Mouse (Mus musculus): ENCODE data around the gene Ssna1. TPM values are rescaled to one million over a fixed set of nuclear protein-coding genes. Genes with fewer than 3 reads are reported as not detected.

Gene Ssna1
- polyA plus RNA-seq, 1 experiment from 2014 or later: 228 TPM

DNA sequence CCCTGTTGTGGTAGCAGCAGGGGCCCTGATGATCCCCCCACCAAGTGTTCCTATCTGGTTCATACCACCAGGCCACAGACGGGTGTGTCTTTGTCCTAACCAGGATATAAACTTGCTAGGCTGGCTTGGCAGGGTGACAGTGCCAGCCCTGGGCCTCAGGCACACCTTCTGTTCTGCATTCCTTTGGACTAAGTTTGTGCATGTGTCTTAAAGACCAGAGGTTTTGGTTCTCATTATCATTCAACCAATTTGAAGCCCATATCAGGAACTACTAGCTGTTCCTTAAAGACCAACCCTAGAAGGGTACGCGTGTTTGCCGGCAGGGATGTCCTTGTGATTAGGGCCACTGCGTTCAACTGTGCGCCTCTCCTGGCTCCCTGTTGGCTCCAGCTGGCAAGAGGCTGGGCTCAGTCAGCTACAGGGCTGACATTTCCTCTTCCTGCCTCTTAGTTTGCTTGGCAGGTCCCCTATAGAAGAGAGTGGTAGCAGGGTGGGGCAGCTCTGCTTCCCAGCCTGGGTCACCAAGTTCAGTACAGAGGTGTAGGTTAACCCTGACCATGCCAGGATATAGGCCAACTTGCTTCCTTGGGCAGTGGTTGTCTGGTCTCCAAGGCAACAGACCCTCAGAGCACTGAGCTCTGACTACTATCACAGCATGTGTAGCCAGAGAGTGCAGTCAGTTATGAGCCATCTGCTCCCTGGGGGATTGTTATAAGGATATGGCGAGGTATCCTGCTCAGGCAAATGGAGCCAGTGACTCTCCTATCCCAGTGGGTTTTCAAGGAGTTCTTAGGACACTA, 14.8 kb upstream of the Ssna1 start:
- Histone ChIP-seq H3K4me1 (peaks cover 23% of the 10 kb centered on the region), H3K36me3 (replicated peaks) (peaks cover 47% of the 10 kb centered on the region), H3K4me3 (no peak overlapping the region), H3K27ac (replicated peaks) (no peak overlapping the region), H3K9me3 (no peaks in the 10 kb centered on the region), H3K27me3 (replicated peaks; ENCODE audit: low read depth, poor library complexity, severe bottlenecking) (peaks cover 58% of the 10 kb centered on the region)
- WGBS: 58% methylated on average over 7 of the region's 7 CpGs
- DNase-seq (ENCODE audit: low spot score): no peak

- H3K36me3 ChIP-seq (replicated peaks): peaks cover 53% of the 10 kb centered on the region
- DNase-seq (ENCODE audit: low spot score): no peak
- no peak overlapping the region for H3K4me3 ChIP-seq
- H3K9me3 ChIP-seq: no peaks in the 10 kb centered on the region
- H3K27me3 ChIP-seq (replicated peaks; ENCODE audit: low read depth, poor library complexity, severe bottlenecking): peaks cover 51% of the 10 kb centered on the region
- peaks cover 17% of the 10 kb centered on the region for H3K4me1 ChIP-seq
- H3K27ac ChIP-seq (replicated peaks): no peak overlapping the region
- 73% methylated on average over 1 of the region's 1 CpGs for WGBS
Measured at GRCm38 (mm10) chr2:25286314-25286713, 14.1 kb upstream of the Ssna1 start.

DNA sequence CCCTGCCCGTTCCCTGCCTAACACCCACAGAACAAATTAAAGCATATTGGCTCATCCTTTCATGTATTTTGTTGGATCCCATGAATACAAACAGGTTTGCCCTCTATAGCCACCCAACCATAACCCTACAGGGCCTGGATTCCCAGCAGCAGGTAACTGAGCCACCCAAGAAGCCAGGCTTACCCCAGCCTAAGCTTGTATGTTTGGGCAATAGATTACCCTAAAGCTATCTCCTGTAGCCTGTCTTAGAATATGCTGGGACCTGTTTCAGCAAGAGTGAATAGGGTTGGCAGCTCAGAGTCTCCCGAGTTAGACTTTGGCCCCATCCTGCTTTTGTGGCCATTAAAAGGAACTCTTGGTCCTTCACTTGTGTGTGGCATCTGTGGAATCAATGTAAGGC, 13.3 kb upstream of the Ssna1 start:
- DNase-seq (ENCODE audit: low spot score): no peak
- Histone ChIP-seq H3K4me1 (peaks cover 10% of the 10 kb centered on the region), H3K27me3 (replicated peaks; ENCODE audit: low read depth, poor library complexity, severe bottlenecking) (peaks cover 43% of the 10 kb centered on the region), H3K4me3 (no peak overlapping the region), H3K9me3 (no peaks in the 10 kb centered on the region), H3K36me3 (replicated peaks) (peaks cover 61% of the 10 kb centered on the region), H3K27ac (replicated peaks) (no peak overlapping the region)
- 88% methylated on average over 2 of the region's 2 CpGs for WGBS

- no peak overlapping the region for H3K27ac ChIP-seq (replicated peaks)
- WGBS: 64% methylated on average over 13 of the region's 13 CpGs
- no peaks in the 10 kb centered on the region for H3K4me1 ChIP-seq
- no peaks in the 10 kb centered on the region for H3K9me3 ChIP-seq
- DNase-seq (ENCODE audit: low spot score): peak; percentile 81
- peaks cover 99% of the 10 kb centered on the region for H3K36me3 ChIP-seq (replicated peaks)
- no peak overlapping the region for H3K4me3 ChIP-seq
- H3K27me3 ChIP-seq (replicated peaks; ENCODE audit: low read depth, poor library complexity, severe bottlenecking): no peaks in the 10 kb centered on the region
Measured at GRCm38 (mm10) chr2:25278928-25279882, 7.0 kb upstream of the Ssna1 start.

GRCm38 (mm10) chr2:25273010-25273409, 772 bp upstream of the Ssna1 start:
- Histone ChIP-seq H3K4me1 (peaks cover 26% of the 10 kb centered on the region), H3K4me3 (peak overlapping the region; percentile 98), H3K9me3 (no peaks in the 10 kb centered on the region), H3K27me3 (replicated peaks; ENCODE audit: low read depth, poor library complexity, severe bottlenecking) (no peaks in the 10 kb centered on the region), H3K27ac (replicated peaks) (peak overlapping the region; percentile 88), H3K36me3 (replicated peaks) (peaks cover 82% of the 10 kb centered on the region)
- 41% methylated on average over 16 of the region's 16 CpGs for WGBS
- no peak for DNase-seq (ENCODE audit: low spot score)

DNA sequence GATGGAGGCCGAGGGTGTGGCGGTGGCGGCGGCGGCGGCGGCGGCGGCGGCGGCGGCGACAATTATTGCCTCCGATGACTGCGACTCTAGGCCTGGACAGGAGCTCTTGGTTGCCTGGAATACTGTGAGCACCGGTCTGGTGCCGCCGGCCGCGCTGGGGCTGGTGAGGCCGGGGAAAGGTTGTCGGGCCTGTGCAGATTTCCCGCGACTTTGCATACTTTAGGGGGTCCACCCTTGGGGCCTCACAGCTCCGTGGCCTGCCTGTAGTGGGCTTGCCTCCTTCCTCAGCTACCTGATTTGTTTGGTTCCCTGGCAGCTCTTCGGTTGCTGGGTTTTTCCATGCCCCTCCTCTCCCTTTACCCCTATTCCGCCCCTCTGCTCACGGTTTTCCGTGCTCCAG, 277 bp upstream of the Ssna1 start:
- no peak for DNase-seq (ENCODE audit: low spot score)
- peaks cover 81% of the 10 kb centered on the region for H3K36me3 ChIP-seq (replicated peaks)
- H3K27me3 ChIP-seq (replicated peaks; ENCODE audit: low read depth, poor library complexity, severe bottlenecking): no peaks in the 10 kb centered on the region
- H3K4me1 ChIP-seq: peaks cover 26% of the 10 kb centered on the region
- no peaks in the 10 kb centered on the region for H3K9me3 ChIP-seq
- peak overlapping the region; percentile 88 for H3K27ac ChIP-seq (replicated peaks)
- peak overlapping the region; percentile 98 for H3K4me3 ChIP-seq
- under 1% methylated on average over 29 of the region's 29 CpGs for WGBS

DNA sequence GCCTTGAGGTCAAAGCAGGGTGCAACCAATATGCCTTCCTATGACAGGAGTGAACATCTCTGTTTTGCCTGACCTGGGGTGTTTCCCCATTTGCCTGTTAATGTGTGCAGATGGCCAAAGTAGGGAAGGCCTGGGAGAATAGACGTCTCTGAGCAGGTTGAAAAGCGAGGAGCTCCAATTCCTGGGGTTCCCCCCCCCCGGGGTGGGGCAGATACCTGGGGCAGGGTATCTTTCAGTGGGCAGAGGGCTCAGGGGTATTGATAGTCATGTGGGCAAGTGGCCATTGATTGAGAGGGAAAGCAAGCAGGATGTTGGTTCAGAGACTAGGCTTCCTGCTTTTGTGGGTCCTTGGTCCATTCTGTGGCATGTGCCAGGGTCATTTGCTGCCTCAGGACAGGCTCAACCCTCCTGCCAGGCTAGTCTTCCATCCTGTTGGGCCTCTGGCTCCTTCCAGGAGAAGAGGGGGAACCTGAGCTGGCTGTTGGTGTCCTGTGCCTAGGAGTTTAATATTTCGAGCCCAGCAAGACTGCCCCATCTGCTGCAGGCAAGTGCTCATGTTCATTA, 4.4 kb downstream of the Ssna1 start:
- peaks cover 45% of the 10 kb centered on the region for H3K36me3 ChIP-seq (replicated peaks)
- H3K27ac ChIP-seq (replicated peaks): no peak overlapping the region
- peaks cover 56% of the 10 kb centered on the region for H3K4me1 ChIP-seq
- 0 out of 2 replicates have a peak overlapping the region, but pooled peaks have one; percentile 13 for H3K4me3 ChIP-seq
- 72% methylated on average over 4 of the region's 4 CpGs for WGBS
- H3K27me3 ChIP-seq (replicated peaks; ENCODE audit: low read depth, poor library complexity, severe bottlenecking): peaks cover 25% of the 10 kb centered on the region
- no peaks in the 10 kb centered on the region for H3K9me3 ChIP-seq
- DNase-seq (ENCODE audit: low spot score): no peak

- H3K36me3 ChIP-seq (replicated peaks): peaks cover 45% of the 10 kb centered on the region
- peaks cover 28% of the 10 kb centered on the region for H3K27me3 ChIP-seq (replicated peaks; ENCODE audit: low read depth, poor library complexity, severe bottlenecking)
- DNase-seq (ENCODE audit: low spot score): no peak
- peaks cover 55% of the 10 kb centered on the region for H3K4me1 ChIP-seq
- H3K27ac ChIP-seq (replicated peaks): no peak overlapping the region
- H3K4me3 ChIP-seq: 0 out of 2 replicates have a peak overlapping the region, but pooled peaks have one; percentile 12
- no peaks in the 10 kb centered on the region for H3K9me3 ChIP-seq
Measured at GRCm38 (mm10) chr2:25267241-25267640, 5.0 kb downstream of the Ssna1 start.

DNA sequence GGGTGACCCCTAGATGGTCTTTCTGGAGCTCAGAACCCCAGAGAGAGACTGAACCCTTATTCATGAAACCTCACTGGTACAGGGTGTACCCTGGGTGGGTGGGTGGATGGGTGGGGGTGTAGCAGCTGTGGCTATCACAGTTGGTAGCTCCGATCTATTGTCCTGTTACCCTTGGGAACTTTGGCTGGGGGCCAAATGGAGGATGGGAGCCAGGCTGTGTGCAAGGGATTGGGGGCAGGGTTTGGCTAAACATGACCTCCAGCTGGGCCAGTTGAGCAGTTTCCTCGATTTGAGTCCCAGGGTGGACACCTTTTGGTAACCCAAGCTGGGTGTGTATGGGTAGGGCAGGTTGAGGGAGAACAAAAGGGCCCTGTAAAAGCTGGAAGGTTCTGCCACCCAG, 5.5 kb downstream of the Ssna1 start:
- H3K4me1 ChIP-seq: peaks cover 60% of the 10 kb centered on the region
- WGBS: 72% methylated on average over 2 of the region's 2 CpGs
- H3K9me3 ChIP-seq: no peaks in the 10 kb centered on the region
- DNase-seq (ENCODE audit: low spot score): no peak
- H3K27me3 ChIP-seq (replicated peaks; ENCODE audit: low read depth, poor library complexity, severe bottlenecking): peaks cover 28% of the 10 kb centered on the region
- peak overlapping the region; percentile 12; the same call in 1 of the 2 replicates for H3K4me3 ChIP-seq
- no peak overlapping the region for H3K27ac ChIP-seq (replicated peaks)
- H3K36me3 ChIP-seq (replicated peaks): peaks cover 45% of the 10 kb centered on the region

GRCm38 (mm10) chr2:25265897-25266656, 6.2 kb downstream of the Ssna1 start:
- peak overlapping the region; percentile 19; the same call in 1 of the 2 replicates for H3K4me3 ChIP-seq
- no peak for DNase-seq (ENCODE audit: low spot score)

GRCm38 (mm10) chr2:25264851-25265250, 7.4 kb downstream of the Ssna1 start:
- Histone ChIP-seq H3K4me3 (peak overlapping the region; percentile 29; the same call in 1 of the 2 replicates), H3K36me3 (replicated peaks) (peaks cover 31% of the 10 kb centered on the region), H3K27ac (replicated peaks) (no peak overlapping the region), H3K9me3 (no peaks in the 10 kb centered on the region), H3K4me1 (peaks cover 52% of the 10 kb centered on the region), H3K27me3 (replicated peaks; ENCODE audit: low read depth, poor library complexity, severe bottlenecking) (peaks cover 28% of the 10 kb centered on the region)
- WGBS: 73% methylated on average over 3 of the region's 3 CpGs
- DNase-seq (ENCODE audit: low spot score): no peak

More at GRCm38 (mm10) chr2:25265897-25266656, 6.2 kb downstream of the Ssna1 start:
- WGBS: 66% methylated on average over 6 of the region's 6 CpGs
- no peak overlapping the region for H3K27ac ChIP-seq (replicated peaks)
- H3K27me3 ChIP-seq (replicated peaks; ENCODE audit: low read depth, poor library complexity, severe bottlenecking): peaks cover 28% of the 10 kb centered on the region
- H3K9me3 ChIP-seq: no peaks in the 10 kb centered on the region
- peaks cover 43% of the 10 kb centered on the region for H3K36me3 ChIP-seq (replicated peaks)
- H3K4me1 ChIP-seq: peaks cover 55% of the 10 kb centered on the region

DNA sequence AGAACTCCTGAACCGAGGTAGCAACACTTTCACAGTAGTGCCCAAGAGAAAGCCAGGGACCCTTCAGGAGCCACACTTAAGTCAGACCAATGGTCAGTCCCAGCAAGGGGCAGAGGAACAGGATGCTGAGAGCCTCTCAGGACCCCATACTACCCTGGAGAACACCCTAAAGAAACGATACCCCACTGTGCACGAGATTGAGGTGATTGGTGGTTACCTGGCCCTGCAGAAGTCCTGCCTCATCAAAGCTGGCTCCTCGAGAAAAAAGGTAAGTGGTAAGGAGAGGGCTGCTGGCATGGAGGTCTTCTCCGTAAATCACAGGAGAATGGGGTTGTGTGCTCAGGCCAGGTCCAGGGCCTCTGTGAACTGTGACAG, 8.0 kb downstream of the Ssna1 start:
- no peak overlapping the region for H3K27ac ChIP-seq (replicated peaks)
- 78% methylated on average over 5 of the region's 5 CpGs for WGBS
- peaks cover 25% of the 10 kb centered on the region for H3K36me3 ChIP-seq (replicated peaks)
- H3K4me3 ChIP-seq: peak overlapping the region; percentile 85
- H3K4me1 ChIP-seq: peaks cover 52% of the 10 kb centered on the region
- no peak for DNase-seq (ENCODE audit: low spot score)
- no peaks in the 10 kb centered on the region for H3K9me3 ChIP-seq
- peaks cover 28% of the 10 kb centered on the region for H3K27me3 ChIP-seq (replicated peaks; ENCODE audit: low read depth, poor library complexity, severe bottlenecking)

All from embryonic facial prominence, embryonic 10.5 days (tissue).